Mouse (Mus musculus) G1E (cell line): ENCODE results near the gene Prrt1.

Experiments used
- CTCF ChIP-seq: IDR thresholded peaks from 2 replicates; pipeline ENCODE4 v1.5.1; 2012; ENCODE audit warnings: low read depth, low read length, inconsistent platforms, mixed read lengths
- GATA1 ChIP-seq: IDR thresholded peaks from 2 replicates; pipeline ENCODE4 v1.6.1; 2012; ENCODE audit warnings: borderline replicate concordance, low read length, inconsistent platforms, mixed read lengths
- GATA2 ChIP-seq: IDR thresholded peaks from 2 replicates; pipeline ENCODE4 v1.6.1; 2012; ENCODE audit warnings: low read depth, low read length, inconsistent platforms, borderline replicate concordance
- POLR2AphosphoS5 ChIP-seq: IDR thresholded peaks from 2 replicates; pipeline ENCODE4 v1.6.1; 2012; ENCODE audit warnings: low read depth, low read length, inconsistent platforms; ENCODE audit not compliant: insufficient replicate concordance
- TAL1 ChIP-seq: conservative IDR thresholded peaks from 2 replicates; pipeline ENCODE4 v1.6.1; 2012; ENCODE audit warnings: low read depth, low read length, inconsistent platforms, mixed read lengths

- TF ChIP-seq CTCF (no peak), GATA1 (no peak), POLR2AphosphoS5 (no peak), TAL1 (no peak), GATA2 (no peak)
Observed at GRCm38 (mm10) chr17:34627093-34627942, 2.0 kb upstream of the Prrt1 start.
